Mouse (Mus musculus) granulocyte monocyte progenitor cell, adult 5-6 weeks (primary cell): Measurements from ENCODE around the gene Asic2. TPM values are rescaled to one million over a fixed set of nuclear protein-coding genes. Genes with fewer than 3 reads are reported as not detected.
A peak's percentile ranks its signal among the peaks of the same experiment; 100 is the strongest.

Source experiments
- ATAC-seq: replicated peaks from 2 replicates; pipeline ENCODE4 v1.8.0; 2016; ENCODE audit warnings: mild to moderate bottlenecking, moderate TSS enrichment, inconsistent platforms; ENCODE audit not compliant: poor library complexity, severe bottlenecking
- total RNA-seq, 2 experiments: library from RNA; stranded (forward) in 1 of 2; stranded (reverse) in 1 of 2; fragments of 200-712, 200-1000 nt in 1 of 2; fragments of >200 nt in 1 of 2; fragmentation: Nextera tagmentation in 1 of 2; gene quantifications; 2 replicates each; pipeline ENCODE4 v1.2.3; 2014 to 2017

Gene Asic2
- total RNA-seq, 2 experiments from 2014 or later: not detected

DNA sequence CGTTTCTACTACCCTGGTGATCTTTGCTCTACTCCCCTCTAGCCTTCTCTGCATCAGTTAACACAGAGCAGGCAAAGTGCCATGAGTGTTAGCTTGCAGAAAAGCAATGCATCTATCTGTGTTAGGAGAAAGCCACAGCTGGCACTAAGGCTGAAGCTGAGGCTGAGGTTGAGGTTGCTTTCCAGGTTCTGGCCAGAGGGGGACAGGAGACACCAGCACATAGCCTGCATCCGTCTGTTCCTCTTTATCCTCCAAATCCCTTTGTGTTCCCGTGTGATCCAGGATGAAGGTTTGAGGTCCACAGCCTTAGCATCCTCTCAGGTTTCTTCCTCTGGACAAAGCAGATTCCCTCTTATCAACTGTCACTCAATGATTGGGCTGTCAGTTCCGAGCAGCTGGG lies 343.1 kb downstream of the Asic2 start:
- no peak for ATAC-seq

DNA sequence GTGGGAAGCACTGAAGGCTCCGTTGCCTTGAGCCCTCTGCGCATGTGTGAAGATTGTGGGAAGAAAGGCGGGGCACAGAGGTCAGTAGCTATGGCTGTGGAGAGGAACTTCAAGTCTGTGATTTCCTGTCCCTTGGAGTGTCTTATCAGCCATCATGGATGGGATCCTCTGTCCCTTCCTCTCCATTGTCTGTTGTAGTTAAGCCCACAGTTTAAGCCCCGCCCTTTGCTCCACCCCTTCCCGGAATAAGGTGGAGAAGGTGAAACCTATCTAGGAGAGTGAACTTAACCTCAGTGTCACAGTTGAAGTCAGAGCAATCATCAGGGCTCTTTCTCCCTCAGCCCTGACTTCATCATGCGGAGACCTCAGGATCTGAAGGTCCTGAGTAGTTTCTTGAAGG lies 347.7 kb downstream of the Asic2 start:
- ATAC-seq: no peak

DNA sequence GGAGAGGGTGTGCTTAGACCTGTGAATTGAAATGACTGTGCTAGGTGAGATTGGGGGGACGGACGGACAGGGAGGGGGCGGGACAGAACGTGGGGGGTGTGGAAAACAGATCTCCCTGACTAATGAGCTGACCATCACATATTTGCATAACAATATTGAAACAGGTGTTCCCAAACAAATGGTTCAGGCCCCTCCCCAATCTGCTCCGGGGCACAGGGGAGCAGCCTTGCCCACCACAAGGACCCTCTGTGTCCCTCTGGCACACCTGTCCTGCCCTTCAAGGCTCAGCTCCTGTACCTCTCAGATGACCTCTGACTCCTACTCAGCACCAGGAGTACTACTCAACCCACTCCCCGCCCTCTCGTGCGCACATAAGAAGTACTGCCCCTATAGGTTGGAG lies 351.8 kb downstream of the Asic2 start:
- no peak for ATAC-seq

DNA sequence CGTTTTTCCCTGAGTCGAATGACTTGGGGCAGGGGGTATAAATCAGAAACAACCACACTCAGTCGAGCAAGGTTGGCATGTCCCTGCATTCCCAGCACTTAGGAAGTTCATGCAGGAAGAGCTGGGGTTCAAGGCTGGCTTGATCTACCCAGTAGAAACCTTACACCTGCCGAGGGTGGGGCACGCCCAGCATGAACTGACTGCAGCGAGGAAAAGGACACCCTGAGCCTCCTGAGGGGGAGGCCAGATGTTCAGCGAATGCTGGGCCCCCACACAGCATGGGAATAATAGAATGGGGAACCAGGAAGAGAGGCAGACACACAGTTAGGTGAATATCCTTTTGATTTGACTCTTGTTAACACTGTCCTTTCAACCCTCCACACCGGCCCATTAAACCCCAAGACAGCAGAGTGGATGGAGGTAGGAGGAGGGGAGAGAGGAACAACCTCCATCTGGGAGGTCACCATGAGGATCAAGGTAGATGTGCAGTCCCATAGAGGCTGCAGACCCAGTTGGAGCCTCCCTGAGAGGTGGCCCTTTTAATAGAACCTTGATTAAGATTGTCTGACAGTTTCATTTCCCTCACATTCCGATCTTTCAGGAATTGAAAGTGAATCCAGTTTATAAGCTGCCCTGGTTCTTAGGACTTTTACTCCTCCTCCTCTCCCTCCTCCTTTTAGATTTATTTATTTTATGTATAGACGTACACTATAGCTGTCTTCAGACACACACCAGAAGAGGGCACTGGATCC lies 354.2 kb downstream of the Asic2 start:
- ATAC-seq: peak; percentile 52

DNA sequence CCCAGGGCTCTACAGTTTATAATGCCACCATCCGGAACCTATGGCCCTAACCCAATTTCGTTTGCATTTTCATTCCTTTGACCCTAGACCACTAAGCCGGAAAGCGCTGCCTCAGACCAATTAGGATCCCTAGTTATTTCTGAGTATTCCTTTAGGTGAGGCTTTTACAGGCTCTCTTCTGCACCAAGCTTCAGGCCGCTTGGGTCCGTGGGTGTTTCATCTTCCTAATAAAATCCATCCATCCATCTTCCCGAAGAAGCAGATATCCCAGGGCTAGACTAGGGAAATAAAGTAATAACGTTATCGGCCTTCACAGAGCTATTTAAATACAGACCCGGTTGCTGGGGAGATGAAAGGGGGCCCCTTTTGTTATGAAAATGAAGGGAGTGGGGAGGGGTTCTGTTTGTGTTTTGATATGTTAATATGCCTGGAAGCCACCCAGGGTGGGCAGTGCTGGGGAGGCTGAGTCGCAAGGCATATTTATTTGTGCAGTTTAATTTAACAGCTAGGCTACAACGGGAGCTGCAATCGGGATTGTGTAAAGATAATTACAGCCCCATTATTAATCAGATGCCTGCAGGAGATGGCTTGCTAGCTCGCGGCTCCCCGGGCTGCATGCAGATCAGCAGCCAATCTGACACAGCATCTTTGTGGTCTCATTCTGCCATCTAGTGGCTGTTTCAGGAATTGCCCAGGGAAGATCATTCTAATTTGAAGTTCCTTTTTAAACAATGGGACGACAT lies 355.3 kb downstream of the Asic2 start:
- ATAC-seq: peak; percentile 78

DNA sequence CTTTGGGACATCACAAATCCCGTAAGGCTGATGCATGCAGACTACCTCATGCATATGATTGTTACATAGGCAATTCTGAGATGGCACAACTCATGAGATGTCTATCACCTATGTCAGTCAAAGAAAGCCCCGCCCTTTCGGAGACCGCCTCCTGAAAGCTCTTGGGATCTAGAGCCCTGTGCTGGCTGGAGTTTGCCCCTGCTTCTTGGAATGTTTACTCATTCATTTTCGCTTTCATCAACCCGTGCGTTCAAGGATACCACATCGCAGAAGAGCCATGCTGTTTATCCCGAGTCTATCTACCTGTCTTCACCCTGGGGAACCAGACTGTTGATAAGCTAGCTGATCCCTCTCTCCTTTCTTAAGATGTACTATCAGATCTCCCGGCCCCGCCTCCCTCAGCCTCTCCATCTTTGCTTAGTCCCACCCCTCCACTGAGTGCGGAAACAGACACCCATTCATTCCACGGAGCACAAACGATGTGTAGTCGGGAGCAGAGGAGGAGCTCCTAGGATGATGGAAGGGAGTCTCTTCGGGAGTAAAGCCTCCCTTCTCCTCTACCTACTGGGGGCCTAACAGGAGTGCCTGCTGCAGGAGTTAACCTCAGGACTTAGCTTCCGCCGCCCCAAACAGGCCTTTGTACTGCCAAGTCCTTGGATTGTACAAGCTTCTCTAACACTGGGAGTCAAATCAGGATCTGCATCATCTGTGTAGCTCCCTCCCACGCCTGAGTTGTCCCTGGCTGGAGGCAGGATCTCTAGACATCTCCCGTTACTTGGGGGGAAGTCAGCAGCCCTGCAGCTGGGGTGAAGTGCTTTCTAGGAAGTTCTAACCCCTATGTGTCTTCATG lies 356.1 kb downstream of the Asic2 start:
- no peak for ATAC-seq

DNA sequence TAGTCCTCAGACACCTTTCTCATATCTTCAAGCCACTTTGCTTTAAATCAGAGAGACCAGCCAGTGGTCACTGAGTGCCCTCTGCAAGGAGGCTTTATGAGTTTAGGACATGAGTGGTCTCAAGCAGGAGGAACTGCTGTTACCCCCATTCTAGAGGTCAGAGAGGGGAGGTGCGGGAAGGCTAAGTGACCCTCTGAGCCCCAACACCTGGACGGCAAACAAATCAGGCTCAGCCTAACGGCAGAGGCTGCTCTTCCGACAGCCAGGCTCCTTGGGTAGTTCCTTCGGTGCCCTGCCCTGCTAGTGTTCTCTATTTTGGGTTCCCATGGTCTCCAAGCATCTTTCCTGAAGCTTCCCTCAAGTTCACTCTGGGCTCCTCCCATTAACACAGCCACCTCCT lies 357.8 kb downstream of the Asic2 start:
- ATAC-seq: no peak

DNA sequence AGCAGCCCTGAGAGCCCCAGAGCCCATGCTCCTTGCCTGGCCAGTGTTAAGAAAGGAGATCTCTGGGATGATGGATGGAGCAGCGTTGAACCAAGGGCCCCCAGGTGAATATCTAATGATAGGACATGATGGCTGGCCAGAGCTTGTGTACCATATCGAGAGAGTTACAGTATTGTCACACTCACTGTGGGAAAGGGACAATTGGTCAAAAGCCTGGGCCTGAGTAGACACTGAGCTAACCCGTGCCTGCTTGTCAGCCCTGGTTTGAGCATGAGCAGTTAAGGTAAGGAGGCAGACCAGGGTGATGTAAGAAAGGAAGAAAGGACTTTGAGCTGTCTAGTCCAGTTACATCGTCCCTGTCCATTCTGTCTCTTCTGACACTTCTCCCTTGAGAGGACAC lies 365.3 kb downstream of the Asic2 start:
- no peak for ATAC-seq

DNA sequence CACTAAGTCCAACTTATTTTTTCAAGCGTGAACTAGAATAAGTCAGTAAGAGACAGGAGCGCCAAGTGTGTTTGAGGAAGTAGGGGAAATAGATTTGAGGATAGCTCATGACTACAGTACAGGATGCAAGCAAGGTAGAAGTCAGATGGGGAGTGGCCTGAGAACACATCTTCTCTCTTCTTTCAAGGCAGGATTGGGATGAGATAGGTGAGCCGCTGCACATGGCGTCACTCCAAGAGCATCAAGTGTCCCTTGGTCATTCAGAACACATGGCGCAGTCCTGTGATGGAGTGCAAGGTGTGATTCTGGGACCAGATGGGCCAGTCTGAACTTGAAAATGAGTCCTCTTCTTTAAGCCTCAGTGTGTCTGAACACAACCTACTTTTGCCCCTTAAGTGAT lies 366.5 kb downstream of the Asic2 start:
- no peak for ATAC-seq

DNA sequence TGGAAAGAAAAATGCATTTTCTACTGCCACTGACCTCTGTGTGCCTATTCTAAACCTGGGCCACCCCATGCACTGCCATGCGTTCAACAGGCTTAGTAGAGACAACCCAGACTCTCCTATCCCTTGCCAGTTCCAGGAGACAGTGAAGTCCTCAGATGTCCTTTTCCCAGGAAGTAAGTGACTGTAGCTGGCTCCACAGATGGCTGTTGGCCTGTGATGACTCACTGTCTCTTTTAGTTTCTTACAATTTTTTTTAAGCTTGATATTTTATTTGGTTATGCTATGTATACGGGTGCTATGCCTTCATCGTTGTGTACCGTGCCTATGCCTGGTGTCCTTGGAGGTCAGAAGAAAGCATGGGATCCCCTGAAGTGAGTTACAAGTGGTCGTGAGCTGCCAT lies 370.7 kb downstream of the Asic2 start:
- ATAC-seq: no peak

DNA sequence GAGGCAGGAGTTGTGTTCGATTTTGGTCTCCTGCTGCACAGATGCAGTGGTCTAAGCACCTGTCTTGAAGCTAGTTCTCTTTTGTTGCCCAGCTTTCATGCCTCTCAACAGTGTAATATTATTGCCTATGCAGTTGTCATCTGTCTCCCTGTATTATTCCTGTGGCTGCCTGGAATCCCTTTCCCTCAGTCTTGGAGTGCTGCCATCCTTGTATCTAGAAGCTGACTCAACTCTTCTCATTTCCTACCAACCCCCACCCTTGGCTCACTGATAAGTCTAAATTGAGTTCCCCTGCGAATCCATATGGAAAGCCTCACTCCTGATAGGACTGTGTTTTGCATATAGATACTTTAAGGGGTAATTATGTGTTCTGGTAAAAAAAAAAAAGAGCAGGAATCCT lies 373.0 kb downstream of the Asic2 start:
- no peak for ATAC-seq

DNA sequence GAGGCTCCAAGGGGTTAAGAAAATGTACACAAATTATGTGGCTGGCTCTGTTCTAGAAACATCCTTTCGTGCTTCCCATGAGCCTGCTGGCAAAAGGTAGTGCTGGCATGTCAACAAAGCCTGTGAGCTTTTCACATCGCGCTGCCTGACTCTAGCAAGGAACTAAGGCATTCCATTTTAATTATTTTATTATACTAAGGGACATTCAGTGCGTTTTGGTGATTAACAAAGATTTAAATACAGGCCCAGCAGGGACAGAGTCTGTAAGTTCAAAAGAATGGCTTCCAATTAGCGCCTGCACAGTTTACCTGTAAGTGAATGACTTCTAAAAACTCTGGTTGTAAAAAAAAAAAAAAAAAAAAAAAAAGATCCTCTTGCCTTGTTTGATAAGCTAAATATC lies 375.5 kb downstream of the Asic2 start:
- no peak for ATAC-seq

DNA sequence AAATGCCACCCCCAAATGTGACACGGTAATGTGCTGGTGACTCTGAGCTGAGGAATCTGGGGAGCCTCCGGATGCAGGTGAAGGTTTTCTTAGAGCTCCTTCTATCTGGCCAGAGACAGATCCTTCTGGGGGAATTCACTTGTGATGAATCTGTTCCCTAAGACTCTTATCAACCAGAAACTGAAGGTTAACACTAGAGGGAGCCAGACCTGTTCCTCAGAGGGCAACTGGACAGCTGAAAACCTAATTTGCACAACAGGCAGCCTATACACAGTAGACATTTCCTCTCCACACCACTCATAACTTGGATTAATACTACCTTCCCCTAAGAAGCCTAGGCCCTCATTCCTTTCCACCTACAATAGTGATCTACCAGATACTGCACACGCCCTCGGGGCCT lies 377.3 kb downstream of the Asic2 start:
- ATAC-seq: no peak

DNA sequence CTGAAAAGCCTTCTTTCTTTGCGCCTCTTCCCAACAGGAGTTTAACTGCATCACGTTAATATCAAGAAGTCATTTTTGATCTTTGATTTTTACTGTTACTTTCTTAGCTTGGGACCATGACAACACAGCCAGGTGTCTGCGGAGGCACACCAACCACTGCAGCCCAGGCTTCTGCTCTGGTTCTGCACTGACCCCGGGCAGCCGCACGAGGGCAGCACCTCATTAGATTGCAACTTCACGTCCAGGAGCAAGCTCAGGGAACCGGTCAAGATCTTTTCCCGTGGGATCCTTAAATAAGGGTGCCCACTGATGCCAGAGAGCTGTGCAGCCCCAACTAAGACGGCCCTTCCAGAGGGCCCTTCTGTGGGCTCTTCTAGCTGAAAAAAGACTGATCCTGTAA lies 379.6 kb downstream of the Asic2 start:
- peak; percentile 74 for ATAC-seq

DNA sequence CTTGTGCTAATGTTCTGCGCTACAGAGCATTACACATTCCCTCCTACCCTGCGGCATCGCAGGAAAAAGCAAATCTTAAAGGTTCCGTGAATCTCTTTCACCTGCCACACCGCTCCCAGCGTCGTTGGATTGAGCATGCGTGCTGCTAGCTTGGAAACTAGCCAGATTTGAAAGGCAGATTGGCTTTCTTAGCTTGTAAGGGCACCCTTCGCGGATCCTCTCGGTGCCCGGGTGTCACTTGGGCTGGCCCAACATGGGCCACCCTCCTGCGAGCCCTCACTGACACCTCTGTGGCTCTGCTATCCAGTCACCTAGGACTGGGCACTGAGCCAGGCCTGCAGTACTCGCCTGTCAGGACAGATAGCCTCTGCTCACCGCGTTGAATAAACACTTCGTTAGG lies 380.3 kb downstream of the Asic2 start:
- no peak for ATAC-seq

DNA sequence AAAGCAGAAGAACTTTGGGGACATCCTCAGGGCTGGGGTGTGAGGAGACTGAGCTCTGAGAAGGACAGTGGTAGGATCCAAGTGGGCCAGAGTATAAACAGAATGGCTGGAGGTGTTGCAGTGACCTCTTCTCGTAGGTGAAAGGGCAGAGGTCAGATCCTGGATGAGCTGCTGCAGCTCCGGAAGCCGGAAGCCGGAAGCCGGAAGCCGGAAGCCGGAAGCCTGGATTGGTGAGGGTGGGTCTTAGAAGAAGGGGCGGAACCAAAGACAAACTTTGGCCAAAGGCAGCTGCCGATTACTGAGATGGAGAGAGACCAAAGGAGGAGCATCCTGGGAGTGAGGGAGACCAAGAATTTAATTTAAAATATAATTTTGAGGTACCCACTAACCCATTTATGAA lies 381.1 kb downstream of the Asic2 start:
- no peak for ATAC-seq

DNA sequence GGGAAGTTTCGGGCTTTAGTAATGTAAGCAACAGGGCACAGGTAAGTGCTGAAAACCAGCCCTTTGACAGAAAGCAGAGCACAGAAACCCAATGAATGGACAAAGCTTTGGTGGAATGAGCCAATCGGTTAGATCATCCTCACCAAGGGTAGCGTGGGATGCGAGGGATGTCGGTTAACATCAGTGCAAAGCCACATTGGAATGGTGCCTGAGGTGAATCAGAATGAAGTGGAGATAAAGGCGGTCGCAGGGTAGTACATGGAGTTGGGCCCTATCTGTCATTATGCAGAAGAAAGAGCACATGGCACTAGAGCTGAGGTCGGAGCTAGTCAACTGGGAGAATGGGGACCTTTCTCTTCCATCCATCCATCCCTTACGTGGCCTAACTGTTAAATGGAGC lies 383.8 kb downstream of the Asic2 start:
- ATAC-seq: no peak

DNA sequence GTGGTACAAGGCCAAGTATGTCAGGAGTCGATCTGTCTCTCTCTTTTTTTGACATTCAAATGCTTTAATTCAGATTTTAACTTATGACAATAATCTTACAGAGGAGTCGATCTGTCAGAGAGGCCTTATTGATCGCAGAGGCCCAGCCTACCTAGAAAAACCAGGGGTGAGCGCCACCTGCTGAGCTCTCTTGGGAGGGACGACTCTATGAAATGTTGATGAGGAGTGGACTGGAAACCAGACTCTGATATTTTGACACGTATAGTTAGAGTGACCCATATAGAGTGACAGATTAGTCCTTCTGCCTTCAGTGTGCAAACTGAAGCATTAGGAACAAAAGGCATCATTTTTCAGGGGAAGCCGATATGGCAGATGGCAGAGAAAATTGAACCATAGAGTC lies 385.1 kb downstream of the Asic2 start:
- no peak for ATAC-seq

DNA sequence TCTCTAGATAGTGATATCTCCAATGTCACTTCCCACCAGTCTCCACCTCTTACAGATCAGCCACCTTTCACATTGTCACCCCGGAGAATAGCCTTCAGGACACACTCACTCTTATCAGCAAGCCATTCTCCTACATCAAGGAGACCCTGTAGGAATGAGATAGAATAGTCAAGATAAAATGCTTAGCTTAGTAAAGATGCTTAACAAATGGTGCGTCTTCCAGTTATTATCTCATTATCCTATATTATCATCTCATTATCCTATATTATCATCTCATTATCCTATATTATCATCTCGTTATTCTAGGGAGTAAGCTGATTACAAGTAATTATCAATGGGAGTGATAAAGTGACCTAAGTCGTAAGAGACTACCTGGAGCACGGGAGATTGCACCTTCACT lies 386.1 kb downstream of the Asic2 start:
- ATAC-seq: no peak

DNA sequence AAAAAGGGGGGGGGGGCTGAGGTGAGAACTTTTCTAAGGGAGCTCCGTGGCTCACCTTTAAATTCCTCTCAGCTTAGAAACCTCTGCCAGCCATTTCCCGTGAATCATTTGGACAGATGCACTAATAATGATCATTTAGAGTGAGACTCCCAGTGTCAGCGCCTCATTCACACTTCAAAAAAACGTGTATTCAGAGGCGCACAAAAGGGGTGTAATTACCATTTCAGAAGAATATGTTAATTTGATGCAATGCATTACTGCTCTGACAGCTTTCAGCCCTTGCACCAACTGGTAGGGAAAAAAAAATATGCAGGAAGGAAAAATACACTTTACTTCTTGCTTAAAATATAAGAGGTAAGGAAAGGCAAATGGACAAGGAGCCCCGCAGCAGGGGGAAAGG lies 388.5 kb downstream of the Asic2 start:
- ATAC-seq: no peak

DNA sequence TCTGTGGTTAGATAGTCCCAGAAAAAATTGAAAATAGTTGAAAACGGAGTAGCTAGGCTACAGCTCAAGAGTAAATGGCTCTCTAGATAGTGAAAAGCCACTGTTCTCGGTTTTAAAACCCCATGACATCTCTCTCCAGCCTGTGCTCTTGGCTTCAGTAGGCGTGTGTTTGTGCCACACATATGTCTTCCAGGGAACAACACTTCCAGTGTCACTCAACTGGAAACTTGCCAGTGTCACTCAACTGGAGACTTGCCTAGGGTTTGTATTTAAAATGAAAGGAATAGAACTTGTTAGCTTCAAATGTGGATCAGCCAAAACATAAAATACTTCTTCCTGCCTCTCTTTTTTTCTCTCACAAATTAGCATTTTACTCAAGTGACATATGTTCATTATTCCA lies 397.9 kb downstream of the Asic2 start:
- ATAC-seq: no peak
